Mouse (Mus musculus) urinary bladder, postnatal 36 days (tissue): Measurements from ENCODE around the gene Ralgds.
"Not testable (repeated sequence)": the region's sequence is repeated elsewhere in the genome, so short reads cannot be mapped to it uniquely, and the experiment has no call there.

Experiments
- DNase-seq, 2 experiments: peaks; one replicate each; pipeline ENCODE4 v3.0.0; 2022; ENCODE audit warnings: low spot score in 2 of 2, mixed read lengths in 1 of 2

Ralgds gene

GRCm38 (mm10) chr2:28512798-28513401 lies at the start of gene Ralgds:
Gene Ralgds, plus strand, starts transcription at chr2:28513125.
- peak in 1 of 2 experiments; percentile 65 for DNase-seq

- DNase-seq, result peak; percentile 16 to 45
Measured at GRCm38 (mm10) chr2:28463919-28464318, 49.0 kb upstream of the Ralgds start.

GRCm38 (mm10) chr2:28464919-28465318 lies 48.0 kb upstream of the Ralgds start:
- DNase-seq, result no peak

- DNase-seq, result peak; percentile 69 to 79
Measured at GRCm38 (mm10) chr2:28465836-28466518, 46.9 kb upstream of the Ralgds start, which contains the start of gene 1700007K13Rik. Gene 1700007K13Rik, minus strand, starts transcription at chr2:28466332.

GRCm38 (mm10) chr2:28467860-28468485 lies 45.0 kb upstream of the Ralgds start, which contains the start of gene Mrps2:
Gene Mrps2, plus strand, starts transcription at chr2:28468066.
- DNase-seq, result peak; percentile 72 to 81

GRCm38 (mm10) chr2:28468486-28469225 lies 44.3 kb upstream of the Ralgds start:
- no peak for DNase-seq

GRCm38 (mm10) chr2:28469461-28469860 lies 43.5 kb upstream of the Ralgds start:
- DNase-seq, result no peak

GRCm38 (mm10) chr2:28470591-28470990 lies 42.3 kb upstream of the Ralgds start:
- no peak for DNase-seq

GRCm38 (mm10) chr2:28472011-28472410 lies 40.9 kb upstream of the Ralgds start:
- not testable (repeated sequence) for DNase-seq

- not testable (repeated sequence) for DNase-seq
Measured at GRCm38 (mm10) chr2:28477993-28478392, 34.9 kb upstream of the Ralgds start.

- no peak for DNase-seq
Measured at GRCm38 (mm10) chr2:28479208-28480204, 33.4 kb upstream of the Ralgds start.

GRCm38 (mm10) chr2:28483861-28484260 lies 29.1 kb upstream of the Ralgds start:
- no peak for DNase-seq

- no peak for DNase-seq
Measured at GRCm38 (mm10) chr2:28494521-28494920, 18.4 kb upstream of the Ralgds start.

- DNase-seq, result no peak
Measured at GRCm38 (mm10) chr2:28495207-28495756, 17.6 kb upstream of the Ralgds start.

- DNase-seq, result no peak
Measured at GRCm38 (mm10) chr2:28495801-28496595, 16.9 kb upstream of the Ralgds start.

- no peak for DNase-seq
Measured at GRCm38 (mm10) chr2:28496671-28497070, 16.3 kb upstream of the Ralgds start, which contains the start of gene Gbgt1. Gene Gbgt1, plus strand, starts transcription at chr2:28496891.

- DNase-seq, result no peak
Measured at GRCm38 (mm10) chr2:28497561-28497960, 15.4 kb upstream of the Ralgds start.

- no peak for DNase-seq
Measured at GRCm38 (mm10) chr2:28498431-28498830, 14.5 kb upstream of the Ralgds start.

- DNase-seq, result no peak
Measured at GRCm38 (mm10) chr2:28502987-28503386, 9.9 kb upstream of the Ralgds start.

- DNase-seq, result no peak
Measured at GRCm38 (mm10) chr2:28504676-28505075, 8.2 kb upstream of the Ralgds start.
